In the genomic region with DNA sequence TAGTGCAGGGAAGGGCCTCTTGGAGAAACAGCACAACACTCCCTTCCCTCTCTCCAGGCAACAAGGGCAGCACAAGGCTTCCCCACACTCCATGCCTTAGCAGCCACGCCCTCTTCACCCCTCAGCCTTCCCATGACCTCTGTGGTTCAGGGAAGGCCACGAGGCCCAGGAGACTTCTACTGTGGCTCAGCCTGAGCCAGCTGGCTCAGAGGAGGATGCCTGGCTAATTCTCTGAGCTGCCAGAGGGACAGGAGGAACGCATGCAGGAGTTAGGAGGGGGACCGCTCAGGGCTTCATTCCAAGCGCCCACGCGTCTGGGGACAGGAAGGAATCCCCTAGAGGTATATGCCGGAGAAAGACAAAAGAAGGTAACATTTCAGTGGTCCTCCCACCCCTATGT, we compare ENCODE assay signal across 12 mouse cellular contexts. TPM values are rescaled to one million over a fixed set of nuclear protein-coding genes. Genes with fewer than 3 reads are reported as not detected.
DNase-seq lines count a peak whose midpoint lies in the region; ATAC-seq and TF ChIP-seq lines count a peak whose summit lies in the region.
"Had no signal": no experiment of that assay in that cellular context is flagged by ENCODE, and none has a peak within 500 bp of the region (broad histone marks: within the 10 kb centered on the region; RNA-seq: fewer than 3 reads in every experiment).

No protein-coding gene starts in this region.

- H3K27ac ChIP-seq in embryonic facial prominence, embryonic 10.5 days (replicated peaks): peak overlapping the region; percentile 35
- H3K27ac ChIP-seq in intestine, postnatal 0 days (ENCODE audit: low read depth, low read length): no peak overlapping the region

- peaks cover 79% of the 10 kb centered on the region for H3K27me3 ChIP-seq in E14TG2a.4 (ENCODE audit: insufficient read depth, low read length)
- H3K27me3 ChIP-seq in embryonic facial prominence, embryonic 10.5 days (replicated peaks; ENCODE audit: low read depth, poor library complexity, severe bottlenecking): peaks cover 78% of the 10 kb centered on the region
- no peaks in the 10 kb centered on the region for H3K27me3 ChIP-seq in intestine, postnatal 0 days (replicated peaks; ENCODE audit: control insufficient read depth, insufficient read depth, low read length)

- H3K36me3 ChIP-seq in E14TG2a.4 (ENCODE audit: insufficient read depth, low read length): no peaks in the 10 kb centered on the region
- no peaks in the 10 kb centered on the region for H3K36me3 ChIP-seq in embryonic facial prominence, embryonic 10.5 days (replicated peaks)
- H3K36me3 ChIP-seq in intestine, postnatal 0 days (ENCODE audit: control insufficient read depth, insufficient read depth): no peaks in the 10 kb centered on the region

- peaks cover 58% of the 10 kb centered on the region for H3K4me1 ChIP-seq in E14TG2a.4 (replicated peaks; ENCODE audit: low read depth, low read length)
- peaks cover 51% of the 10 kb centered on the region for H3K4me1 ChIP-seq in embryonic facial prominence, embryonic 10.5 days
- no peaks in the 10 kb centered on the region for H3K4me1 ChIP-seq in intestine, postnatal 0 days (replicated peaks; ENCODE audit: control insufficient read depth, insufficient read depth, low read length)

- no peaks in the 10 kb centered on the region for H3K9me3 ChIP-seq in E14TG2a.4 (ENCODE audit: low read length)
- no peaks in the 10 kb centered on the region for H3K9me3 ChIP-seq in embryonic facial prominence, embryonic 10.5 days
- no peaks in the 10 kb centered on the region for H3K9me3 ChIP-seq in intestine, postnatal 0 days (ENCODE audit: control insufficient read depth)

- no peak for ATAC-seq in intestine, postnatal 0 days
- ATAC-seq: activated CD4-positive, CD25-positive, alpha-beta regulatory T cell, adult 4 months had no signal

- no peak overlapping the region for H3K9ac ChIP-seq in intestine, postnatal 0 days (ENCODE audit: low read depth, low read length)

- DNase-seq in gastrocnemius, adult 18-20 months (ENCODE audit: low spot score): peak; percentile 20
- DNase-seq in gastrocnemius, postnatal 10 days: no peak
- DNase-seq in kidney, postnatal 10 days: peak; percentile 13
- DNase-seq in kidney, adult 11 months: no peak
- no peak for DNase-seq in embryonic facial prominence, embryonic 10.5 days (ENCODE audit: low spot score)
- DNase-seq: thymus, adult 2 months had no signal

- 55% methylated on average over 8 of the region's 8 CpGs for WGBS in embryonic facial prominence, embryonic 10.5 days
- 70% methylated on average over 8 of the region's 8 CpGs for WGBS in intestine, postnatal 0 days

- TF ChIP-seq CTCF in E14TG2a.4 (conservative IDR thresholded peaks at IDR 0.05; ENCODE audit: low read length): no peak
- no peak for TF ChIP-seq CTCF in intestine, postnatal 0 days (IDR thresholded peaks at IDR 0.05; ENCODE audit: low read depth)

- H3K4me3 ChIP-seq in E14TG2a.4 (replicated peaks; ENCODE audit: low read length): peak overlapping the region; percentile 23; the same call in 1 of the 2 replicates
- no peak overlapping the region for H3K4me3 ChIP-seq in embryonic facial prominence, embryonic 10.5 days
- H3K4me3 ChIP-seq in intestine, postnatal 0 days (ENCODE audit: low read depth, low read length): no peak overlapping the region
- H3K4me3 ChIP-seq: heart, adult 2 months had no signal

- no peak overlapping the region for H3K4me2 ChIP-seq in intestine, postnatal 0 days (replicated peaks; ENCODE audit: low read depth)

RNA-seq across cellular contexts. Expression of a gene that starts 17.1 kb away (rescaled TPM):
- total RNA-seq in gastrocnemius, adult 18-20 months (2021): under 1 TPM; 0.07 to 0.09 TPM
- 1 to 10 TPM; 1.3 to 1.6 TPM for total RNA-seq in gastrocnemius, postnatal 10 days (2021)
- polyA plus RNA-seq in embryonic facial prominence, embryonic 10.5 days (2016; fragmentation: Nextera tagmentation; extraction: Ambion mirVana): 1.2 and 1.5 TPM in 2 replicates
- polyA plus RNA-seq in intestine, postnatal 0 days (2015; fragmentation: Nextera tagmentation; extraction: Ambion mirVana): 0.30 and 0.34 TPM in 2 replicates
- total RNA-seq: common myeloid progenitor, adult 5-6 weeks; liver, adult 2 months had no signal
- polyA plus RNA-seq: liver, adult 2 months had no signal

Comparison
In these comparisons a context has a peak if more than half of its experiments do, and no peak if none do; other contexts are left out.
1. DNase-seq: peak in gastrocnemius, adult 18-20 months (single experiment) and kidney, postnatal 10 days (single experiment); none in gastrocnemius, postnatal 10 days (single experiment), kidney, adult 11 months (single experiment) and embryonic facial prominence, embryonic 10.5 days (single experiment).